Mouse (Mus musculus) midbrain, embryonic 13.5 days (tissue): Measurements from ENCODE around the gene Scn4a. TPM values are rescaled to one million over a fixed set of nuclear protein-coding genes. Genes with fewer than 3 reads are reported as not detected.

Experiments
- ATAC-seq: fragments of 200-750 bp; cut with Nextera tagmentation; 2 replicates; pipeline ENCODE4 v1.8.0; 2017; ENCODE audit warnings: mild to moderate bottlenecking, moderate TSS enrichment, moderate library complexity
- H3K27ac ChIP-seq: fragments of 300-500 bp; sonication (generic); 2 replicates; pipeline ENCODE4 v1.5.1; 2015; ENCODE audit warnings: inconsistent platforms, mild to moderate bottlenecking, moderate library complexity
- H3K27me3 ChIP-seq: fragments of 300-500 bp; sonication (generic); 2 replicates; pipeline ENCODE4 v1.6.1; 2015; ENCODE audit warnings: mild to moderate bottlenecking, inconsistent platforms
- H3K36me3 ChIP-seq: fragments of 300-500 bp; sonication (generic); 2 replicates; pipeline ENCODE4 v1.6.1; 2015; ENCODE audit warnings: mild to moderate bottlenecking, inconsistent platforms
- H3K4me1 ChIP-seq: fragments of 300-500 bp; sonication (generic); replicated peaks from 2 replicates; pipeline ENCODE4 v1.6.1; 2015; ENCODE audit warnings: inconsistent platforms
- H3K4me2 ChIP-seq: fragments of 300-500 bp; sonication (generic); replicated peaks from 2 replicates; pipeline ENCODE4 v1.6.1; 2015; ENCODE audit warnings: moderate library complexity, mild to moderate bottlenecking, inconsistent platforms
- H3K4me3 ChIP-seq: fragments of 300-500 bp; sonication (generic); replicated peaks from 2 replicates; pipeline ENCODE4 v1.5.1; 2015; ENCODE audit warnings: mild to moderate bottlenecking, inconsistent platforms
- H3K9ac ChIP-seq: fragments of 300-500 bp; sonication (generic); replicated peaks from 2 replicates; pipeline ENCODE4 v1.6.1; 2015; ENCODE audit warnings: mild to moderate bottlenecking, inconsistent platforms
- H3K9me3 ChIP-seq: fragments of 300-500 bp; sonication (generic); 2 replicates; pipeline ENCODE4 v1.6.1; 2016; ENCODE audit warnings: mild to moderate bottlenecking, inconsistent platforms
- WGBS: fragments of 180-500 bp; shearing (Covaris S2); methylation state at CpG from one replicate; pipeline ENCODE4 v1.1.7; 2015; 5-methylcytosine and 5-hydroxymethylcytosine counted together
- polyA plus RNA-seq: library from polyadenylated mRNA; unstranded; fragments of >200 nt; fragmentation: Nextera tagmentation; extraction: Ambion mirVana; gene quantifications from 2 replicates; pipeline ENCODE4 v1.2.1, GENCODE M21; 2015

Gene Scn4a
- polyA plus RNA-seq, 1 experiment from 2014 or later, result 0.05 TPM

DNA sequence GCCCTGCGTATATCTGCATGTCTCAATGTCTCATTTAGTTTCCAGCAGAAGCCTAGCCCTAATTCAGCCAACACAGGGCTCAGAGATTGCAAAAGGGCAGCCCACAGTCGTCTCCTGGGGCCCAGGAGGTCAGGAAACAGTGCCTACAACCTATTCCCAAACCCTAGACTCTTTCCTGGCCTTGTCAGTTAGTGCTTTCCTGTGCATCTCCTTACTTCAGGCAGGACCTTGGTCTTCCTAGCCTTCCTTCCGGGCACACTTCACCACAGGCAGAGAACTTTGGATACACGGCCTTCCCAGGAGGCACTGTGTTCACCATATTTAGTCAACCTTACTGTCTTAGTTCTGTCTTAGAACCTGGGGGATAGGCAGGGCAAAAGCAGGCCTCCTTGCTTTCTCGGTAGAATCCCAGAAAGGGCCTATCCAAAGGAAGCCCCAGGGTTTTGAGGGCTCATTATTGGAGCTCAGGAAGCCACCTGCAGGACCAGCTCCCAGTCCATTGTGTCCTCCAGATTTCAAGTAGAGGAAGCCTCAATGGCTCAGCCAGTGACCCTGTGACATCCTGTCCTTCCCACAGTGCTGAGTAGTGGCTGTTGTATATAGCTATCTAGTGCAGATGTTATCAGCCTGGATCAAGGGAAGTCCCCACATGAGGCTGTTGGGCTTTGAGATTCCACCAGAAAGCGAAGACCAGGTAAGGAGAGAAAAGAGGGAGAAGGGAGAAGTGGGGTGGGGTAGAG, 30.1 kb upstream of the Scn4a start:
- 76% methylated on average over 6 of the region's 6 CpGs for WGBS
- H3K27ac ChIP-seq, result 0 out of 2 replicates have a peak overlapping the region, but pooled peaks have one; percentile 27
- H3K4me3 ChIP-seq, result no peak overlapping the region
- no peaks in the 10 kb centered on the region for H3K4me1 ChIP-seq
- no peaks in the 10 kb centered on the region for H3K9me3 ChIP-seq
- no peak overlapping the region for H3K9ac ChIP-seq
- H3K27me3 ChIP-seq, result no peaks in the 10 kb centered on the region
- no peak for ATAC-seq
- no peaks in the 10 kb centered on the region for H3K36me3 ChIP-seq
- no peak overlapping the region for H3K4me2 ChIP-seq

DNA sequence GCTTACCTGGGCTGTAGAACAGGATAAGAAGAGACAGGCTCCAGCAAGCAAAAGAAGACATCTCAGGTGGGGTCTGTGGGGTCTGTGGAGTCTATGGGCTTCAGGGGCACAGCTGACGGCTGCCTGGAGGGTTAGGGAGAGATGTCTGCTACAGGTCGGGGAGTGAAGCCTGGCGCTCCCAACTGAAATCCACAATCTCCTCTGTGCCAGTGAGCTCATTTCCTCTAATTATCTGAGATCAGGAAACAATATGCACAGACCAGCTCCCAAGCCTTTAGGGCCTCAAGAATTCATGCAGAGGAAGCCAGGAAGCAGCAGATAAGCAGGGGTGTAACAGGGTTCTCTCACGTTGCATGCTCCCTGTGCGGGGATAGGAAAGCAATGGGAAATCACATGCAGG, 29.3 kb upstream of the Scn4a start:
- Histone ChIP-seq H3K36me3 (no peaks in the 10 kb centered on the region), H3K27ac (no peak overlapping the region), H3K4me2 (no peak overlapping the region), H3K4me1 (no peaks in the 10 kb centered on the region), H3K27me3 (no peaks in the 10 kb centered on the region), H3K4me3 (no peak overlapping the region), H3K9ac (no peak overlapping the region), H3K9me3 (no peaks in the 10 kb centered on the region)
- ATAC-seq, result no peak
- 79% methylated on average over 5 of the region's 5 CpGs for WGBS

DNA sequence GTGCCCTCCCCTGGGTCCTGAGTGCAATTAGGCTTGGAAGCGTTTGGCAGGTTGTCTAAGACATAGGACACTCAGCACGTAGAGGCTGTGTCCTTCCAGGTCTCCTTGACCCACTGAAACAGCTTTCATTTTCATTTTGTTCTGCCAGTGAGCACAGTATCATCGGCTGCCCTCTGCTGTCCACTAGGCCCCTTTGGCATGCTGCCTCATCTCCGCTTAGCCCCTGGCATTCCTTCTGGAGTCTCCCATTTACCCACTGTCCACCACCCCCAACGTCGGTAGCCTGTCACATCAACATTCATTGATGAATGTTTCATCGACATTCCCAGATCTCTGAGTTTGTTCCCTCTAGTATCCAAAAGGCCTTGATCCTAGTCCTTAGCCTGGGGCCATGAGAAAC, 28.8 kb upstream of the Scn4a start:
- no peak for ATAC-seq
- WGBS, result 88% methylated on average over 7 of the region's 7 CpGs
- no peaks in the 10 kb centered on the region for H3K27me3 ChIP-seq

DNA sequence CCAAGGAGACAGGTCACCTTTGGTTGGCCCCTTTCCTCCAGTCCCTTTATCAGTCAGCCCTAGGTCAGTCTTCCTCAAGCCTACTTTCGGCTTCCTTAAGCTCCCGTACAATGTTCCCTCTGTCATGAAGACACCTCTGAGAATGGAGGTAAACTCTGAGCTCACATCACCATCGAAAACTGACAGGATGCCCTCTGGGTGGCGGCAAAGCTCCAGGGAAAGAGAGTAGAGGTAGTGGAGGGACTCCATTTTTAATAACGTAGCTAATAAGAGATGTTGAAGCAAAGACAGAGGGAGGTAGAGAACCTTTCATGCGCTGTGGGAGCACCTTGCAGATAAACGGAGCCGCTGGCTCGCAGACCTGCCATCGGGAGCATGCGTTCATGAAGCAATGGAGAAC, 27.9 kb upstream of the Scn4a start:
- no peaks in the 10 kb centered on the region for H3K27me3 ChIP-seq
- no peaks in the 10 kb centered on the region for H3K4me1 ChIP-seq
- no peak overlapping the region for H3K4me3 ChIP-seq
- no peaks in the 10 kb centered on the region for H3K36me3 ChIP-seq
- no peak overlapping the region for H3K9ac ChIP-seq
- H3K4me2 ChIP-seq, result no peak overlapping the region
- H3K27ac ChIP-seq, result no peak overlapping the region
- no peak for ATAC-seq
- no peaks in the 10 kb centered on the region for H3K9me3 ChIP-seq
- WGBS, result 85% methylated on average over 11 of the region's 11 CpGs

More for the DNA sequence above, 28.8 kb upstream of the Scn4a start:
- H3K36me3 ChIP-seq, result no peaks in the 10 kb centered on the region
- no peak overlapping the region for H3K4me2 ChIP-seq
- H3K9ac ChIP-seq, result no peak overlapping the region
- H3K4me1 ChIP-seq, result no peaks in the 10 kb centered on the region
- H3K4me3 ChIP-seq, result no peak overlapping the region
- H3K27ac ChIP-seq, result no peak overlapping the region
- H3K9me3 ChIP-seq, result no peaks in the 10 kb centered on the region

DNA sequence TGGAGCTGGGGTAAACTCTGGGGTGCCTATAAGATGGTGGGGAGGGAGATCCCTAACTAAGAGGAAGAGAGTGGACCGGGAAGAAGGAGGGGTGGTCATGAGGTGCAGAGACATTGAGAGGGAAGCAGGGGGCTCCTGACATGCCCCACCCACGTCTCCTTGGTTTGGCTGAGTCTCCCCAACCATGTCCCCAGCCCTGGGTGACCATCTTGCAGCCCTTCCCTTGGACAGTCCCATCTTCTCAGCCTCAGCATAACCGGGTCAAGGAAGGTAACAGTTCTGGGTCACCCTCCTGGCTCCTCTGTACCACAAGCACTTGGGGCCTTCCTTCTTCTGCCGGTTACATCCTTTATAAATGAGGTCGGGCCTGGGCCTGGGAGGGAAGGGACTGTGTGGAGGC, 21.9 kb upstream of the Scn4a start:
- no peak for ATAC-seq
- Histone ChIP-seq H3K4me2 (no peak overlapping the region), H3K9me3 (no peaks in the 10 kb centered on the region), H3K9ac (no peak overlapping the region), H3K4me1 (no peaks in the 10 kb centered on the region), H3K4me3 (no peak overlapping the region), H3K27me3 (no peaks in the 10 kb centered on the region), H3K27ac (no peak overlapping the region), H3K36me3 (no peaks in the 10 kb centered on the region)
- WGBS, result 80% methylated on average over 5 of the region's 5 CpGs

DNA sequence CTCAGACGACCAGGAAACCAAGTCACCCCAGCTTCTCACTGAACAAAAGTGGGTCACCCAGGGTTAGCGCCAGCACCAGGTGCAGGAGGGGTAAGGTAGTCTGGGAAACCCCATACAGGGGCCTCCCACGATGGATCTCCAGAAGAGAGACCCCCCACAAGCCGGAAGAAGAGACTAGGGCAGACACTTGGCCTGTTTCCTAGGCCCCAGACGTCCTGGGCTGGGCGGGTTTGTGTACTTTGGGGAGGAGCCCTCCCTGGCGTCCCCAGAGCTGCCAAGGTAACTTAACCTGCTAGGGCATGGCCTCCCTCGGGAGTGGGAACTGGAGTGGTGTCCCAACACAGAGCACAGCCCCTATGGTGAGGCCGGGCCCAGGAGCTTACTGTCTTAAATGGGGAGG, 21.5 kb upstream of the Scn4a start:
- no peaks in the 10 kb centered on the region for H3K9me3 ChIP-seq
- no peaks in the 10 kb centered on the region for H3K4me1 ChIP-seq
- 64% methylated on average over 9 of the region's 9 CpGs for WGBS
- ATAC-seq, result no peak
- H3K9ac ChIP-seq, result no peak overlapping the region
- H3K36me3 ChIP-seq, result no peaks in the 10 kb centered on the region
- H3K4me3 ChIP-seq, result no peak overlapping the region
- H3K27ac ChIP-seq, result no peak overlapping the region
- no peaks in the 10 kb centered on the region for H3K27me3 ChIP-seq
- H3K4me2 ChIP-seq, result no peak overlapping the region

DNA sequence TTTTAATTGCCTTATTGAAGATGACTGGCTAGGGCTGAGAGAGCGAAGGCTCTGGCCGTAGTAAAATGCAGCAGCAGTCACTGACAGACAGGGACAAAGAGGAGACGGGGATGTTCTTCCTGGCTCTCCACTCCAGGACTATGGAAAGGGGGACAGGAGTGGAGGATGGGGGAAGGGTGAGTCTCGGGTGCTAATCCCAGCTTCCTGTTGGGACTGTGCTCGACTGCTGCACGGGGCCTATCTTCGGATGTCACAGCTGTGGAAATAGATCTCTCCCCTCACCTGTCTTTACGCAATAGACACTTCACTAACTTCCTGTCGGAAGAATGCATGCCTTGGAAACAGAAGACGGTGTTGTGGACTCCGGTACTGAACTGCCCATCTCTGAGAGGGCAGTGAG, 20.9 kb upstream of the Scn4a start:
- no peaks in the 10 kb centered on the region for H3K36me3 ChIP-seq
- no peaks in the 10 kb centered on the region for H3K9me3 ChIP-seq
- H3K27ac ChIP-seq, result no peak overlapping the region
- H3K4me1 ChIP-seq, result no peaks in the 10 kb centered on the region
- no peak for ATAC-seq
- no peak overlapping the region for H3K9ac ChIP-seq
- no peak overlapping the region for H3K4me3 ChIP-seq
- WGBS, result 66% methylated on average over 11 of the region's 11 CpGs
- H3K27me3 ChIP-seq, result no peaks in the 10 kb centered on the region
- H3K4me2 ChIP-seq, result no peak overlapping the region

DNA sequence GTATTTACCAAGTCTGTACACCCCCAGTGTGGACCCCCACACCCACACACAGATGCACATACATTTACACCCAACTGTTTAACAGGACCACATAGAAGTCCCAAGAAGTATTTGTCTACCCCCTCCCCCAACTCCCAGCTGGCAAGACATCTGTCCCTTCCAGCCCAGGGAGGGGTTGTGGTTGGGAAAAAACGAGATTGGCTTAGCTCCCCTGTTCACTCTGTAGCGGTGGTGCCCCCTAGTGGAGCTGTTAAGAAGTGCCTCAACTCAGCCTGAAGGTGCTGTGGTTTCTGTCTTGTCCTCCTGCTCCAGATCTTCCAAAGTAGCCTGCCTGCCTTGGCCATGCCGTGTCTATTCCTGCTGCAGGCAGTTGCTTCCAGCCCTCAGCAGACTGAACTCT, 13.2 kb upstream of the Scn4a start:
- 12% methylated on average over 3 of the region's 3 CpGs for WGBS
- Histone ChIP-seq H3K4me2 (no peak overlapping the region), H3K4me3 (no peak overlapping the region), H3K9ac (no peak overlapping the region), H3K27me3 (no peaks in the 10 kb centered on the region), H3K27ac (no peak overlapping the region), H3K4me1 (peaks cover 15% of the 10 kb centered on the region), H3K9me3 (no peaks in the 10 kb centered on the region), H3K36me3 (no peaks in the 10 kb centered on the region)
- ATAC-seq, result peak; percentile 58; the same call in 1 of the 2 replicates

DNA sequence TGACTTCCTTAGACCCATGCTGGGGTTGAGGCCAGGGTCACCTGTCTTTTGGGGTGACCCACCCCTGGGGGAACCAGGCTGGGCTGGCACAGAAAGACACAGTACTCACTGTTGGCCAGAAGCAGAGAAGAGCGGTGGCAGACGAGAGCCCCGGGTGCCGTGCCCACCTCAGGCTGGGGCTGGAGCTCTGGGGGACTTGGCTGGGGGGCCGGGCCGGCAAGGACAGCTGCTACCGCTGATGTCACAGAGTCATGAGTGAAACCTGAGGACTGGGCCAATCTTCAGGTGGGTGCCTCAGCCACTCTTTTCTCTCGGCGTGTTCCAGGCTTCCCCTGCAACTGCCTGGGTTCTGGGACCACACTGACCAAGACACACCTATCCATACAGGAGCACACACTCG, 12.3 kb upstream of the Scn4a start, which contains the start of gene Prr29:
Gene Prr29, plus strand, starts transcription at position 107 of the 400 bp plus-strand sequence.
- H3K27me3 ChIP-seq, result no peaks in the 10 kb centered on the region
- H3K9ac ChIP-seq, result no peak within 1 kb of the TSS
- no peak for ATAC-seq
- no peaks in the 10 kb centered on the region for H3K36me3 ChIP-seq
- no peak within 1 kb of the TSS for H3K27ac ChIP-seq
- no peak within 1 kb of the TSS for H3K4me3 ChIP-seq
- H3K4me2 ChIP-seq, result peak within 1 kb of the TSS; percentile 30
- no peaks in the 10 kb centered on the region for H3K9me3 ChIP-seq
- H3K4me1 ChIP-seq, result peaks cover 15% of the 10 kb centered on the region
- WGBS, result 54% methylated on average over 10 of the region's 10 CpGs

DNA sequence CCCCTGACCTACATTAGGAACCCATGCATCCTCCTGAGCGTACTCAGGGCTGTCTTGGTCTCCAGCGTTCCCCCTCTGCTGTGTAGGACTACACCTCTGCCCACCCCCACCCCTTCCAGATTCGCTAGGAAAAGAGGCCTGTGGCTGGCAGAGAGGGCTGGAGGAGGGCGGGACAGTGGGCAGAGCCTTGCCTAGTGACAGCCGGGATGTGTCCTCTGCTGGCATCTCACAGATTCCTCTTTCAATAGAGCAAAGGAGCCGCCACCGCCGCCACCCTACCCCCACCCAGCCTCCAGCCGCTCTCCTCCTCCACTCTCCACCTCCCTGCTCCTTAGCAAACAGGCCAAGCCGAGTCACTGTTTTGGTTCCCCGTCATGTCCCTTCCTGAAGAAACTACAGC, 11.6 kb upstream of the Scn4a start:
- no peaks in the 10 kb centered on the region for H3K9me3 ChIP-seq
- no peaks in the 10 kb centered on the region for H3K36me3 ChIP-seq
- peaks cover 15% of the 10 kb centered on the region for H3K4me1 ChIP-seq
- no peak overlapping the region for H3K27ac ChIP-seq
- no peak overlapping the region for H3K9ac ChIP-seq
- H3K4me2 ChIP-seq, result peak overlapping the region; percentile 30
- 6% methylated on average over 11 of the region's 11 CpGs for WGBS
- ATAC-seq, result peak; percentile 72
- H3K4me3 ChIP-seq, result no peak overlapping the region
- H3K27me3 ChIP-seq, result no peaks in the 10 kb centered on the region

DNA sequence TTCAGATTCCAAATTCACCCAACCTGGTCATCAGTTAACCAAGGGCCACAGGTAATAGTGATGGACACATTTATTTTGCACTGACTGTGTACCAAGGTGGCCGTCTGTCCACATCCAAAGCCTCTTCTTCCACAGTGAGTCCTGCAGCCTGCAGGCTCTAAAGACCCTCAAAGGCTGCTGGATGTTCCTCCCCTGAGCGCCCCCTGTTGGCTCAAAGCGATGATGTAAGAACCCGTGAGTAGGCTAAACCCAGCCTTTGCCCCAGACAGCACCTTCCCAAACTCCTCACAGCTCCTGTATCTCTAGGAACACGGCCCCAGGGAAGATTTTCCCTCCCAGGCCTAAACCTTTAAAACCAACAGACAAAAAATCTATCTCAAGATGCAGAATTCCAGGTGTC, 6.3 kb upstream of the Scn4a start:
- Histone ChIP-seq H3K9ac (no peak overlapping the region), H3K4me1 (no peaks in the 10 kb centered on the region; the same call in 1 of the 2 replicates), H3K36me3 (no peaks in the 10 kb centered on the region), H3K4me3 (no peak overlapping the region), H3K4me2 (no peak overlapping the region), H3K27ac (no peak overlapping the region), H3K27me3 (no peaks in the 10 kb centered on the region), H3K9me3 (no peaks in the 10 kb centered on the region)
- no peak for ATAC-seq
- WGBS, result 19% methylated on average over 5 of the region's 5 CpGs

DNA sequence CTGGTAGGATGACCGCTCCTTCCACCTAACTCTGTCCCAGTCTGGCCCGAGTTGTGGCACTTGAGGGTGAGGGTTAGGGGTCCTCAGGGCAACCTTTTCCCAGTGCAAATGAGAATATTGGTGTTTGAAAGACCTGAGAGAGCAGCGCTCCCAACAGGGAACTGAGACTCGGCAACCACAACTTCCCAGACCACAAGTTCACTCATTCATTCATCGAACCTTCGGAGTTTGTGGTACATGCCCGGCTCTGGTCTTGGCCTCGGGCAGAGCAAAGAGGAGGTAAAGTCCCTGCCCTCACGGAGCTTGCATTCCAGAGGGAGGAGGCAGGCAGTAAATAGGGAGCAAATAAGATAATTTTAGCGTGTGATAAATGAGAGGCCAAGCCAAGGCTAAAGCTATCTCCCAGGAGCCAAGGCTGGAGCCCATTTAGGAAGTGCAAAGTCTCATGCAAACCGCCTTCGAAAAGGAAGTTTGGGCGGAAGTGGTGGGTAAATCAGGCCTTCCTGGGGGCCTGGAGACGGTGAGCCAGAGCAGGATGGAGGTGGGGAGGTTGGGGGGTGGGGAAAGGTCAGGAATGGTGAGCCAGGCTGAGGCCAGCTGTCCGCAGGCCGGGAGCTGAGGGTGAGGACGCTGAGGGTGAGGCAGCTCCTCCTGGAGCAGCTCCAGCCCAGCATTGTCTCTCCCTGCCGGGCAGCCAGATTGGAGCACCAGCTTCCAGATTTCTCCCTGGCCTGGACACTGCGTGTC, 2.5 kb upstream of the Scn4a start:
- H3K27me3 ChIP-seq, result no peaks in the 10 kb centered on the region
- no peak for ATAC-seq
- WGBS, result 80% methylated on average over 19 of the region's 19 CpGs

More for the DNA sequence above, 2.5 kb upstream of the Scn4a start:
- no peaks in the 10 kb centered on the region for H3K36me3 ChIP-seq
- no peaks in the 10 kb centered on the region for H3K9me3 ChIP-seq
- H3K27ac ChIP-seq, result no peak overlapping the region
- no peaks in the 10 kb centered on the region for H3K4me1 ChIP-seq
- no peak overlapping the region for H3K4me2 ChIP-seq
- H3K4me3 ChIP-seq, result no peak overlapping the region
- H3K9ac ChIP-seq, result no peak overlapping the region
